Mouse (Mus musculus): ENCODE results near the gene Lst1. TPM values are rescaled to one million over a fixed set of nuclear protein-coding genes. Genes with fewer than 3 reads are reported as not detected.
"Not testable (repeated sequence)": the region's sequence is repeated elsewhere in the genome, so short reads cannot be mapped to it uniquely, and the experiment has no call there.

The Lst1 gene
- polyA plus RNA-seq (2015; fragmentation: Nextera tagmentation; extraction: Ambion mirVana), result 10.7 and 12.8 TPM in 2 replicates

DNA sequence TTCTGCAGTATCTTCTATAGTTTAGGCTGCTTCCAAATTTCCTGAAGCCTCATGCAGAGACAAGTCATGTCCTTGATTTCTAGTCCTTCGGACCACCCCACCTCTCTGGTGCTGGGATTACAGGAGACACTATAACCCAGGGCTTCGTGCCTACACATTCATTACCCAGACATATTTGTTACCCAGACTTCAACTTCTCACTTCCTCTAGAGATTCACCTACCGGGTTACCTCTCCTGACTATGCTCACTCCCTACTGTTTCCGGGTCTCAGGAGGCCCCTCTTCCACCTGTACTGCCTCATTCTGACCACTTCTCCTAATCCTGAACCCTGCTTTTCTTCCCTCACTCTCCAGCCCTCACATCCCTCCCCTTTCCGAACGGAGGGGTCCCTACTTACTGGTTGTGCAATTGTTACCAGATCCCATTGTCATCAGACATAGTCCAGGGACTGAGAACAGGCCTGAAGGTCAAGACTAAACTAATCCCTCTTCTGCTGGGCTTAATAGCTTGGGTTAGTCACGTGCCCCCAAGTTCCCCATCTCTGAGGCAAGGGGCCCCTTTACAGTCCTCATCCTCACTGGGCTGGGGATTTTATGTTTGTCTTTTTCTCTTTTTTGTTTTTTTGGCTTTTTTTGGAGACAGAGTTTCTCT is at the start of gene Lst1:
Lst1 (minus strand) TSS at position 481 of the 652 bp plus-strand sequence.
- Histone ChIP-seq H3K4me3 (ENCODE audit: low read length) (no peak within 1 kb of the TSS), H3K9ac (replicated peaks; ENCODE audit: low read length) (no peak within 1 kb of the TSS), H3K4me1 (ENCODE audit: insufficient read depth, low read length) (0 out of 2 replicates have a peak, but pooled peaks cover 6% of the 10 kb centered on the region), H3K27ac (ENCODE audit: low read length) (no peak within 1 kb of the TSS), H3K27me3 (ENCODE audit: insufficient read depth, low read length) (no peaks in the 10 kb centered on the region), H3K36me3 (ENCODE audit: insufficient read depth, low read length) (no peaks in the 10 kb centered on the region), H3K9me3 (ENCODE audit: low read length) (no peaks in the 10 kb centered on the region), H3K4me2 (replicated peaks; ENCODE audit: low read depth, low read length) (no peak within 1 kb of the TSS)
- no peak for ATAC-seq (ENCODE audit: low FRiP score, low TSS enrichment)
- 73% methylated on average over 7 of the region's 7 CpGs for WGBS

DNA sequence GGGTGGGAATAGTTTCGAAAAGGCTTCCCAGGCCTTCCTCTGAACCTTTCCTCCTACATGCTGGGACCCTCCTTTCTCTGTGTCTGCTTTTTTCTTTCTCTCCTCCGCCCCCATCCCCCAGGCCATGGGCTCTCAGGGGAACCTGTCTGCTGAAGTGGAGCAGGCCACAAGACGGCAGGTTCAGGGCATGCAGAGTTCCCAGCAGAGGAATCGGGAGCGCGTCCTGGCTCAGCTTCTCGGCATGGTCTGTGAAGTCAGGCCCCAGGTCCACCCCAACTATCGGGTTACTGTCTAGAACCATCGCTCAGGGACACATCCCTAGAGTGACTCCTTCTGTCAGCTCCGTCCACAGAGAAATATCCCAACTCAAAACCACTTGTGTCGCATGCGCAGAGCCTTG is 49.3 kb upstream of the Lst1 start:
- WGBS, result 82% methylated on average over 12 of the region's 12 CpGs
- no peak for ATAC-seq (ENCODE audit: low FRiP score, low TSS enrichment)

DNA sequence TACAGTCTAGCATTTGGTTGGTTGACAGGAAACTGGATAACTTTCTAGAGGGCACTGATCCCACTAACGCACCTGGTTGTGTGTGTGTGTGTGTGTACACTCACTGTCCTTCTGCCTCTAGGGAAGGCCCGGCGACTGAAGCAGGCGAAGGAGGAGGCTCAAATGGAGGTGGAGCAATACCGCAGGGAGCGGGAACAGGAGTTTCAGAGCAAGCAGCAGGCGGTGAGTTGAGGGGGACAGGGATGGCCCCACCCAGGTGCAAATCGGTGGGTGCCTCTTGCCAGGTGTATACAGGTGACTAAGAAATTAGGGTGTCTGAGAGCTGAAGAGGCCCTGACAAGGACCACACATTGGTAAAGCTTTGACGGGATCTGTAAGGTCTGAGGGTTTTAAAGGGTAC is 48.8 kb upstream of the Lst1 start:
- no peak for ATAC-seq (ENCODE audit: low FRiP score, low TSS enrichment)
- H3K9me3 ChIP-seq (ENCODE audit: low read length), result no peaks in the 10 kb centered on the region
- H3K4me1 ChIP-seq (ENCODE audit: insufficient read depth, low read length), result peaks cover 39% of the 10 kb centered on the region
- H3K9ac ChIP-seq (replicated peaks; ENCODE audit: low read length), result no peak overlapping the region
- H3K36me3 ChIP-seq (ENCODE audit: insufficient read depth, low read length), result no peaks in the 10 kb centered on the region
- no peak overlapping the region for H3K4me2 ChIP-seq (replicated peaks; ENCODE audit: low read depth, low read length)
- no peaks in the 10 kb centered on the region for H3K27me3 ChIP-seq (ENCODE audit: insufficient read depth, low read length)
- H3K27ac ChIP-seq (ENCODE audit: low read length), result no peak overlapping the region
- no peak overlapping the region for H3K4me3 ChIP-seq (ENCODE audit: low read length)
- WGBS, result 84% methylated on average over 9 of the region's 9 CpGs

More for the DNA sequence above, 49.3 kb upstream of the Lst1 start:
- Histone ChIP-seq H3K4me1 (ENCODE audit: insufficient read depth, low read length) (peaks cover 35% of the 10 kb centered on the region), H3K27ac (ENCODE audit: low read length) (no peak overlapping the region), H3K9ac (replicated peaks; ENCODE audit: low read length) (no peak overlapping the region; the same call in 1 of the 2 replicates), H3K4me3 (ENCODE audit: low read length) (no peak overlapping the region), H3K4me2 (replicated peaks; ENCODE audit: low read depth, low read length) (no peak overlapping the region), H3K36me3 (ENCODE audit: insufficient read depth, low read length) (no peaks in the 10 kb centered on the region), H3K27me3 (ENCODE audit: insufficient read depth, low read length) (no peaks in the 10 kb centered on the region), H3K9me3 (ENCODE audit: low read length) (no peaks in the 10 kb centered on the region)

GRCm38 (mm10) chr17:35236390-35236746 is 48.1 kb upstream of the Lst1 start:
- peak; percentile 60 for ATAC-seq (ENCODE audit: low FRiP score, low TSS enrichment)
- Histone ChIP-seq H3K4me2 (replicated peaks; ENCODE audit: low read depth, low read length) (peak overlapping the region; percentile 84), H3K4me3 (ENCODE audit: low read length) (peak overlapping the region; percentile 60), H3K9me3 (ENCODE audit: low read length) (no peaks in the 10 kb centered on the region), H3K9ac (replicated peaks; ENCODE audit: low read length) (peak overlapping the region; percentile 84), H3K36me3 (ENCODE audit: insufficient read depth, low read length) (peaks cover under 1% of the 10 kb centered on the region; the same call in 1 of the 2 replicates), H3K27me3 (ENCODE audit: insufficient read depth, low read length) (no peaks in the 10 kb centered on the region), H3K4me1 (ENCODE audit: insufficient read depth, low read length) (peaks cover 43% of the 10 kb centered on the region), H3K27ac (ENCODE audit: low read length) (peak overlapping the region; percentile 96)
- WGBS, result under 1% methylated on average over 18 of the region's 18 CpGs

DNA sequence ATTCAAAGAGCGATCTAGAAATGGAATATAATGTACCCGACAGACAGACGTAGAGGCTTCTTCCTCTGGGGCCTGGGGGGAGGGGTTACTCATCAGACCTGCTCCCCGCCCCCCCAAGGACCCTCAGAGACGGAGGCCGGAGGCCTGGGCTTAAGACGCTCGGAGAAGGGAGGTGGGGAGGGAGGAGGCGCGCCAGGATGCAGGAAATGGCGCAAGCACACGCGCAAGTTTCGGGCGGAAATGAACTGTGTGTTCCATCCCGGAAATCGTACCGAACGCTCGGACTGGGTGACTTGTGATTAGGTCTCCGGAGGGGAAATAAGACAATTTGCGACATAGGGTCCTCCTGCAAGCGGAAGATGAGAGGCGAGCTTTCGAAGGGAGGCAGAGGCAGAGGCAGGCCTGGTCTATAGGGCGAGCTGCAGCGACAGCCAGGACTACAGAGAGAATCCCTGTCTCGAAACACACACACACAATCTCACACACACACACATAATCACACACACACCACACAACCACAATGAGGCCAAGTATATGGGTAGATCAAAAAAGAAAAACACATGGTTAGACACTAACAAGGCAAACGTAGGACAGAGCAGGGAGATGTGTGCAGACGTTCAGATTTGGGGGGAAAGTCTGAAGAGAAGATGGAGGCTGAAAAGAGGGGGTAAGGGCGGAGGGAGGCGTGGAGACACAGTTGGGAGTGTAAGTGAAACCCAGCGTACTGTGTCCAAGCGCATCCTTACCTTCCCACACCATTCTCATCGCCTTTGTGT is 47.6 kb upstream of the Lst1 start, which contains the start of gene Nfkbil1:
Nfkbil1 (minus strand) TSS at position 179 of the 776 bp plus-strand sequence.
- under 1% methylated on average over 34 of the region's 35 CpGs for WGBS
- Histone ChIP-seq H3K27me3 (ENCODE audit: insufficient read depth, low read length) (no peaks in the 10 kb centered on the region), H3K4me2 (replicated peaks; ENCODE audit: low read depth, low read length) (peak within 1 kb of the TSS; percentile 84), H3K4me1 (ENCODE audit: insufficient read depth, low read length) (peaks cover 41% of the 10 kb centered on the region), H3K9me3 (ENCODE audit: low read length) (no peaks in the 10 kb centered on the region), H3K36me3 (ENCODE audit: insufficient read depth, low read length) (peaks cover 4% of the 10 kb centered on the region; the same call in 1 of the 2 replicates), H3K27ac (ENCODE audit: low read length) (peak within 1 kb of the TSS; percentile 96), H3K4me3 (ENCODE audit: low read length) (peak within 1 kb of the TSS; percentile 60), H3K9ac (replicated peaks; ENCODE audit: low read length) (peak within 1 kb of the TSS; percentile 84)
- peak; percentile 92 for ATAC-seq (ENCODE audit: low FRiP score, low TSS enrichment)

DNA sequence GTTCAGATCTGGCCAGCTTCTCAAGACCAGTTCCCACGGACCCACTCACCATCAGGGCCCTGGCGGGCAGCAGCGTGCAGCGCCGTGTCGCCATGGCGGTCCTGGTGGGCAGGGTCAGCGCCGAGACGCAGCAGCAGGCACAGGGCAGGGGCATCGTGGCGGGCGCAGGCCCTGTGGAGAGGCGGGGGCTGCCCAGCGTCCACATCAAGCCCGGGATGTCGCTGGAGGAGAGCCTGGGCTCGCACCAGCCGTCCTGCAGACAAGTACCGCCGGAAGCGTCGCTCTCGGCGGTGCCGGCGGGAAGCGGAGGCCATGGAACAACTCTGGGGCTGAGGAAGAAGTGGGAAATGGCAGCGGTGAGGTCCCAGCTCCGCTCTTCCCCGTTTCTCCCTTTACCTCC is 46.7 kb upstream of the Lst1 start:
- WGBS, result 3% methylated on average over 28 of the region's 31 CpGs
- H3K27me3 ChIP-seq (ENCODE audit: insufficient read depth, low read length), result no peaks in the 10 kb centered on the region
- peaks cover 6% of the 10 kb centered on the region; the same call in 1 of the 2 replicates for H3K36me3 ChIP-seq (ENCODE audit: insufficient read depth, low read length)
- H3K4me2 ChIP-seq (replicated peaks; ENCODE audit: low read depth, low read length), result peak overlapping the region; percentile 84
- H3K9ac ChIP-seq (replicated peaks; ENCODE audit: low read length), result peak overlapping the region; percentile 84
- peak overlapping the region; percentile 60 for H3K4me3 ChIP-seq (ENCODE audit: low read length)
- no peak; the same call in 1 of the 2 replicates for ATAC-seq (ENCODE audit: low FRiP score, low TSS enrichment)
- H3K27ac ChIP-seq (ENCODE audit: low read length), result peak overlapping the region; percentile 96
- peaks cover 39% of the 10 kb centered on the region for H3K4me1 ChIP-seq (ENCODE audit: insufficient read depth, low read length)
- H3K9me3 ChIP-seq (ENCODE audit: low read length), result no peaks in the 10 kb centered on the region

DNA sequence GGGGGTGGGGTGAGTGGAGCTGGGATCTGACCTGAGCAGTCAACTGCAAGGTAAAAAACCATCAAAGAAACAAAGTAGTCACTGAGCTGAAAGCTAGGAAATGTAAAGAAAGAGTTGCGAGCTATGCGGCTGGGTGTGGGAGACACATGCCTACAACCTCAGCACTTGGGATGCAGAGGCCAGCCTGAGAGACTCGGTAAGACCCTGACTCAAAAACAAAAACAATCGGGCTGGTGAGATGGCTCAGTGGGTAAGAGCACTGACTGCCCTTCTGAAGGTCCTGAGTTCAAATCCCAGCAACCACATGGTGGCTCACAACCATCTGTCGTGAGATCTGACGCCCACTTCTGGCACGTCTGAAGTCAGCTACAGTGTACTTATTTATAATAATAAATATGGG is 45.9 kb upstream of the Lst1 start:
- Histone ChIP-seq H3K36me3 (ENCODE audit: insufficient read depth, low read length) (peaks cover 15% of the 10 kb centered on the region), H3K9ac (replicated peaks; ENCODE audit: low read length) (peak overlapping the region; percentile 84; the same call in 1 of the 2 replicates), H3K4me3 (ENCODE audit: low read length) (peak overlapping the region; percentile 60), H3K27ac (ENCODE audit: low read length) (peak overlapping the region; percentile 70), H3K4me1 (ENCODE audit: insufficient read depth, low read length) (peaks cover 40% of the 10 kb centered on the region), H3K4me2 (replicated peaks; ENCODE audit: low read depth, low read length) (peak overlapping the region; percentile 84)
- WGBS, result 82% methylated on average over 7 of the region's 7 CpGs
- H3K27me3 ChIP-seq (ENCODE audit: insufficient read depth, low read length); H3K9me3 ChIP-seq (ENCODE audit: low read length); ATAC-seq (ENCODE audit: low FRiP score, low TSS enrichment): not testable (repeated sequence)

DNA sequence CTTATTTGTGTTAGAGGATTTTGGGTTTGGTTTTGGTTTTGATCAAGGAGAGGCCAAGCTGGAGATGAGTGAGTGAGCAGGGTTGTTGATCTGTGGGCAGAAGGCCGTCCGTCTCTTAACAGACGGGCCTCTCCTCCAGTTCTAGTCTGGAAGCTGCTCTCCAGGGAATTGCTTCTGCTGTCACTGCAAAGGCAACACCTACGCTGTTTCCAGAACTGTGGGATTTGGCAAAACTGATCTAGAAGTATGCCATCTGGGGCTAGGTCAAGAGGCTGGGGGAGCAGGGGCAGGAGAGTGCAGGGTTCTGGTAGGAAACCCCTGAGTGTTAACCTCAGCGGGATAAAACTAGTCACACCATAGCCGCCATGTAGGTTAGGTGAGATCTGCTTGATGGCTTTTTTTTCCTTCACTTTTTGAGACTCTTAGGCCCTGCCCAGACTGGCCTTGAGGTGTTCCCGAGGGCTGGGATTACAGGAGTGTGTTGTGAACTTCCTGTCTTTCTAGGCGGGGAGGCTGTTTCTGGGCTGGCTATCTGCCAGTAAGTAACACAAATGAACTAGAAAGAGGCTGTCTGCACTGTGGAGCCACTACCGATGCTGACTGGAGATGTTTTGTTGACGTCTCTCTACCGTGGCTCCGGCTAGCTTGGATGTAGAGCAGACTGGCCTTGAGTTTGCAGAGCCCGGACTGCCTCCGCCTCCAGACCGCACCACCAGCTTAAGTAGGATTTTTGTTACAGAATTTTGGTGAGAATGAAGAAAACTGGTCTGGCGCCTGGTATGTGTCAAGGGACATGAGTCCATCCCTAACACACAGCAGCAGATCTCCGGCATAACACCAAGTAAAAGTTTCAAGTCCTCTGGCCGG is 45.1 kb upstream of the Lst1 start, which contains the start of gene Atp6v1g2:
Atp6v1g2 (plus strand) TSS at position 547 of the 867 bp plus-strand sequence.
- peak within 1 kb of the TSS; percentile 84 for H3K4me2 ChIP-seq (replicated peaks; ENCODE audit: low read depth, low read length)

GRCm38 (mm10) chr17:35232659-35233058 is 44.4 kb upstream of the Lst1 start:
- no peaks in the 10 kb centered on the region for H3K9me3 ChIP-seq (ENCODE audit: low read length)
- peaks cover 16% of the 10 kb centered on the region for H3K36me3 ChIP-seq (ENCODE audit: insufficient read depth, low read length)
- no peak overlapping the region for H3K4me3 ChIP-seq (ENCODE audit: low read length)
- 57% methylated on average over 5 of the region's 5 CpGs for WGBS
- peaks cover 40% of the 10 kb centered on the region for H3K4me1 ChIP-seq (ENCODE audit: insufficient read depth, low read length)
- ATAC-seq (ENCODE audit: low FRiP score, low TSS enrichment), result no peak
- no peaks in the 10 kb centered on the region for H3K27me3 ChIP-seq (ENCODE audit: insufficient read depth, low read length)
- peak overlapping the region; percentile 8; the same call in 1 of the 2 replicates for H3K9ac ChIP-seq (replicated peaks; ENCODE audit: low read length)
- peak overlapping the region; percentile 70 for H3K27ac ChIP-seq (ENCODE audit: low read length)
- H3K4me2 ChIP-seq (replicated peaks; ENCODE audit: low read depth, low read length), result peak overlapping the region; percentile 23; the same call in 1 of the 2 replicates

More for the DNA sequence above, 45.1 kb upstream of the Lst1 start, which contains the start of gene Atp6v1g2:
- H3K9ac ChIP-seq (replicated peaks; ENCODE audit: low read length), result peak within 1 kb of the TSS; percentile 84
- peak within 1 kb of the TSS; percentile 96 for H3K27ac ChIP-seq (ENCODE audit: low read length)
- peaks cover 40% of the 10 kb centered on the region for H3K4me1 ChIP-seq (ENCODE audit: insufficient read depth, low read length)
- H3K36me3 ChIP-seq (ENCODE audit: insufficient read depth, low read length), result peaks cover 16% of the 10 kb centered on the region
- no peak for ATAC-seq (ENCODE audit: low FRiP score, low TSS enrichment)
- no peaks in the 10 kb centered on the region for H3K9me3 ChIP-seq (ENCODE audit: low read length)
- H3K27me3 ChIP-seq (ENCODE audit: insufficient read depth, low read length), result no peaks in the 10 kb centered on the region
- 54% methylated on average over 18 of the region's 18 CpGs for WGBS
- H3K4me3 ChIP-seq (ENCODE audit: low read length), result peak within 1 kb of the TSS; percentile 60

All from kidney, embryonic 16.5 days (tissue).